Mouse (Mus musculus) embryonic facial prominence, embryonic 14.5 days (tissue): ENCODE results near the gene Bri3bp. TPM values are rescaled to one million over a fixed set of nuclear protein-coding genes. Genes with fewer than 3 reads are reported as not detected.
A peak's percentile ranks its signal among the peaks of the same experiment; 100 is the strongest.

Source experiments
- ATAC-seq: fragments of 200-750 bp; cut with Nextera tagmentation; 2 replicates; pipeline ENCODE4 v1.8.0; 2017; ENCODE audit warnings: low read depth, moderate number of reproducible peaks, moderate TSS enrichment
- DNase-seq: peaks from one replicate; pipeline ENCODE4 v3.0.0-alpha.2; 2015; ENCODE audit warnings: low spot score
- H3K27ac ChIP-seq: fragments of 300-500 bp; sonication (generic); replicated peaks from 2 replicates; pipeline ENCODE4 v1.5.1; 2014; ENCODE audit warnings: low read depth, mild to moderate bottlenecking, low read length, moderate library complexity
- H3K27me3 ChIP-seq: fragments of 300-500 bp; sonication (generic); replicated peaks from 2 replicates; pipeline ENCODE4 v1.6.1; 2014; ENCODE audit warnings: low read length; ENCODE audit not compliant: control insufficient read depth, insufficient read depth
- H3K36me3 ChIP-seq: fragments of 300-500 bp; sonication (generic); 2 replicates; pipeline ENCODE4 v1.6.1; 2014; ENCODE audit warnings: low read length, mixed read lengths; ENCODE audit not compliant: control insufficient read depth, insufficient read depth
- H3K4me1 ChIP-seq: fragments of 300-500 bp; sonication (generic); 2 replicates; pipeline ENCODE4 v1.6.1; 2014; ENCODE audit warnings: antibody characterized with exemption, low read length; ENCODE audit not compliant: control insufficient read depth, insufficient read depth
- H3K4me2 ChIP-seq: fragments of 300-500 bp; sonication (generic); 2 replicates; pipeline ENCODE4 v1.6.1; 2014; ENCODE audit warnings: low read depth, mild to moderate bottlenecking, low read length, moderate library complexity, mixed read lengths
- H3K4me3 ChIP-seq: fragments of 300-500 bp; sonication (generic); 2 replicates; pipeline ENCODE4 v1.5.1; 2014; ENCODE audit warnings: low read depth, mild to moderate bottlenecking, low read length
- H3K9ac ChIP-seq: fragments of 300-500 bp; sonication (generic); 2 replicates; pipeline ENCODE4 v1.6.1; 2014; ENCODE audit warnings: low read depth, mild to moderate bottlenecking, low read length, moderate library complexity, mixed read lengths
- H3K9me3 ChIP-seq: fragments of 300-500 bp; sonication (generic); 2 replicates; pipeline ENCODE4 v1.6.1; 2016; ENCODE audit warnings: low read length; ENCODE audit not compliant: control insufficient read depth
- WGBS: fragments of 180-500 bp; shearing (Covaris S2); extraction: QIAGEN DNeasy Blood & Tissue Kit; methylation state at CpG from one replicate; pipeline ENCODE4 v1.1.7; 2014; 5-methylcytosine and 5-hydroxymethylcytosine counted together
- microRNA-seq: library from miRNA; unstranded; fragments of <30 nt; microRNA quantifications from one replicate; pipeline ENCODE4, GENCODE M21; 2016; ENCODE audit warnings: borderline number of aligned reads
- polyA plus RNA-seq: library from polyadenylated mRNA; unstranded; fragments of >200 nt; fragmentation: Nextera tagmentation; extraction: Ambion mirVana; gene quantifications from 2 replicates; pipeline ENCODE4 v1.2.1, GENCODE M21; 2014

The Bri3bp gene
- polyA plus RNA-seq, 1 experiment from 2014 or later = 28.8 TPM

DNA sequence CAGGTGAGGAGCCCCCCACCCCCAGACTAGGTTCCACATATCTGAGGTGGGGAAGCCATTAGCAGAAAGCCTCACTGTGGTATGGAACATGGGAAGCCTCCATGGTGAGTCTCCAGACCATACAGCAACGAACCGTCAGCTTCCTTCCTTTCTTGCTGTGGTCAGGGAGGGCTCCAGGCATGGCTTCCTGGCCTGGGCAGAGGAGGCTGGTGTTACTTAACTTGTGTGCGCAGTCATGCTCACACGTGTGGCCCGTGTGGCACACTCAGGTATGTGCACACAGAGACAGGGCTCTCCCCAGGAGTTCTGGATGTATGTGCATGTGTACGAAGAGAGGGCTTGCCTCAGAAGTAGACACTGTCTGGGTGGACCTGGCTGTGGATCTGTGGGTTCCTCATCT, 62.3 kb downstream of the Bri3bp start:
- peaks cover 31% of the 10 kb centered on the region for H3K36me3 ChIP-seq
- no peaks in the 10 kb centered on the region for H3K27me3 ChIP-seq
- H3K9me3 ChIP-seq = no peaks in the 10 kb centered on the region
- no peak overlapping the region for H3K9ac ChIP-seq
- H3K4me2 ChIP-seq = no peak overlapping the region
- H3K4me1 ChIP-seq = no peaks in the 10 kb centered on the region
- ATAC-seq (no peak), DNase-seq (no peak)
- H3K4me3 ChIP-seq = no peak overlapping the region
- no peak overlapping the region for H3K27ac ChIP-seq
- 93% methylated on average over 6 of the region's 6 CpGs for WGBS

DNA sequence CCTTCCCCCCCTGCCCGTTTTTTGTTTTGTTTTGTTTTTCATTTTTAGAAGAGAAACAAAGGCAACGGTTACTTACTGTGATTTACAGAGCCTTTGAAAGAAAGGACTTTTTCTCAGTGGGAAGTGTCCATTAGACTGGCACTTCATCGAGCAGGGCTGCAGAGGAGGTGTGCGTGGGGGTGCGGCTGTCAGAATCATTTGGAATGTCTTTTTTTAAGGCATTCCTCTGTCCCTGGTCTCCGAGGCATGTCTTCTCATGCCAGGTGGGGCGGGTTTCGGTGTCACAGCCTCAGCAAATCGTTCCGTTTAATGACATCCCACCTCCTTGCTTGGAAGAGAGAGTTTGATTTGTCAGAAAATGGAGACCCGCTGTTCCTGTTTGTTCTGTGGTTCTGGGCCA, 63.3 kb downstream of the Bri3bp start:
- ATAC-seq (no peak), DNase-seq (peak; percentile 36)
- Histone ChIP-seq H3K9me3 (no peaks in the 10 kb centered on the region), H3K4me1 (no peaks in the 10 kb centered on the region), H3K9ac (no peak overlapping the region), H3K27me3 (no peaks in the 10 kb centered on the region), H3K36me3 (peaks cover 42% of the 10 kb centered on the region), H3K27ac (no peak overlapping the region), H3K4me2 (no peak overlapping the region), H3K4me3 (no peak overlapping the region)
- WGBS = 63% methylated on average over 11 of the region's 11 CpGs

DNA sequence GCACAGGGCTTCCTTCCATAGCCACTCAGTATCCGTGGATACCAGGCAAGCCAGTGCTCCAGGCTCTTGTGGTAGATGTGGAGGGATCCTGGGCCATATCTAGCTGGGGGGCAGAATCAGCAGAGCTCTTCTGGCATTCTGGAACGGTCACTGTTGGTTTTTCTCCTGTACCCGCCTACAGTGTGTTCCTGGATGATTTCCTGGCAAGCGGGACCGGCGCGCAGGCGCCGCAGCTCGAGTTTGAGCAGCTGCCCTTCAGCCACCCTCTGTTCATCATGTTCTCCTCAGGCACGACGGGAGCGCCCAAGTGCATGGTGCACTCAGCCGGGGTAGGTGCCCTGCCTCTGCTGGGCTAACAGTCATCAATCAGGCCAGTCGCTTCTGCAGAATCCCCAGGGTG, 64.6 kb downstream of the Bri3bp start:
- Histone ChIP-seq H3K36me3 (peaks cover 47% of the 10 kb centered on the region), H3K4me1 (no peaks in the 10 kb centered on the region), H3K9ac (no peak overlapping the region), H3K27ac (no peak overlapping the region), H3K4me2 (no peak overlapping the region), H3K9me3 (no peaks in the 10 kb centered on the region), H3K4me3 (no peak overlapping the region), H3K27me3 (no peaks in the 10 kb centered on the region)
- no peak for DNase-seq
- 84% methylated on average over 15 of the region's 15 CpGs for WGBS
- ATAC-seq = no peak

DNA sequence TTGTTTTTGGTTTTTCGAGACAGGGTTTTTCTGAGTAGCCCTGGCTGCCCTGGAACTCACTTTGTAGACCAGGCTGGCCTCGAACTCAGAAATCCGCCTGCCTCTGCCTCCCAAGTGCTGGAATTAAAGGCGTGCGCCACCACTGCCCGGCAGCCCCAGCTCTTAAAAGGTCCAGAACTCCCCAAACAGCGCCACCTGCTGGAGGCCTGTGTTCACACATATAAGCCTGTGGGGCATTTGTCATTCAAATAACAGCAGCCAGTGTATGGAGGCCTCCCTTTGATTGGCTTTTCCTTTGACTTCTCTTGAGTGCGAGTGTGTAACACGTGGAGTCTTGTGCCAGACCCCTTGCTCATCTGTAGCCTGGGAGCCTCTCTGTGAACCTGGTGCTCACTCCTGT, 66.2 kb downstream of the Bri3bp start:
- H3K4me3 ChIP-seq = no peak overlapping the region
- ATAC-seq (no peak), DNase-seq (no peak)
- 90% methylated on average over 9 of the region's 9 CpGs for WGBS
- H3K4me2 ChIP-seq = no peak overlapping the region
- H3K27ac ChIP-seq = no peak overlapping the region
- H3K9ac ChIP-seq = no peak overlapping the region
- peaks cover 62% of the 10 kb centered on the region for H3K36me3 ChIP-seq
- H3K27me3 ChIP-seq = no peaks in the 10 kb centered on the region
- H3K9me3 ChIP-seq = no peaks in the 10 kb centered on the region
- H3K4me1 ChIP-seq = no peaks in the 10 kb centered on the region

DNA sequence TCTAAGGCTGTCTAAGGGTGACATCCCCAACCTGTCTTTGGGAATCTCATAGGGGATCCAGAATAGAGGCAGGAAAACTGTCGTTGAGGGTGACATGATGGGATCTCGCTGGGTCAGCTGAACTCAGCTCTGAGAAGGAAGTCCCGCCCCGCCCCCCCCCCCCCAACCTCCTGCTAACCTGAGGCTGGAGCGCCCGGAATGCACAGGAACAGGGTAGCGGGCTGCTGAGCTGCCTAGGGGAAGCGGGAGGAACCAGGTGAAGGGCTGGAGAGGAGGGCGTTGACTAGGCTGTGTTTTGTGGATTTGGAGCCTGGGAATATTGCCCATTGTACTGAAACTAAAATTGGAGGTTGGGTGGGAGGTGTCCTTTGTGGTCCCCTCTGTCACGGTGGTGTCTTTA, 66.6 kb downstream of the Bri3bp start:
- ATAC-seq (no peak), DNase-seq (no peak)
- Histone ChIP-seq H3K9ac (no peak overlapping the region), H3K9me3 (no peaks in the 10 kb centered on the region), H3K4me2 (no peak overlapping the region), H3K27me3 (no peaks in the 10 kb centered on the region), H3K36me3 (peaks cover 66% of the 10 kb centered on the region), H3K4me3 (no peak overlapping the region), H3K27ac (no peak overlapping the region), H3K4me1 (no peaks in the 10 kb centered on the region)
- 96% methylated on average over 10 of the region's 10 CpGs for WGBS

DNA sequence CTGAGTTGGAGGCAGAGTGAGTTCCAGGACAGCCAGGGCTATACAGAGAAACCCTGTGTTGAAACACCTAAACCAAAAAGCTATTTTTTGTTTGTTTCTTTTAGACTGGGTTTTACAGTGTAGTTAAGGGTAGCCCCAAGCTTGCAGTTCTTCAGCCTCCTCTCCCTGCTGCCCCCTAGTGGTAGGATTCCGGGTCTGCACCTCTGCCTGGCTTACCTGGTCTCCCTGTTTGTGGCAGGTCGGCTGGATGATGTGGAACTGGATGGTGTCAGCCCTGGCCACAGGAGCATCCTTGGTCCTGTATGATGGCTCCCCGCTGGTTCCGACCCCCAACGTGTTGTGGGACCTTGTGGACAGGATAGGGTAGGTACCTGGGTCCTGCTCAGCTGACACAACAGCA, 68.2 kb downstream of the Bri3bp start:
- Histone ChIP-seq H3K4me1 (no peaks in the 10 kb centered on the region), H3K36me3 (peaks cover 67% of the 10 kb centered on the region), H3K9me3 (no peaks in the 10 kb centered on the region), H3K4me3 (no peak overlapping the region), H3K4me2 (no peak overlapping the region), H3K27me3 (no peaks in the 10 kb centered on the region), H3K9ac (no peak overlapping the region), H3K27ac (no peak overlapping the region)
- DNase-seq (peak; percentile 22), ATAC-seq (no peak)
- 47% methylated on average over 5 of the region's 5 CpGs for WGBS

Small RNA genes lying within 50 kb of the gene (microRNA-seq; reads per million reads assigned to microRNA genes)
- gene Gm27551 = not detected

Other genes starting within 250 kb of the Bri3bp start
- 44.4 and 47.9 TPM in 2 replicates for gene Scarb1, start 100.5 kb upstream of the Bri3bp start, polyA plus RNA-seq
- gene Gm10382, start 52.2 kb upstream of the Bri3bp start, polyA plus RNA-seq = 0.24 TPM in 1 of 2 replicates, not detected in the other
- gene Ubc, start 51.4 kb upstream of the Bri3bp start, polyA plus RNA-seq = 879 and 1,077 TPM in 2 replicates
- 4.8 and 5.4 TPM in 2 replicates for gene Dhx37, start 7.4 kb upstream of the Bri3bp start, polyA plus RNA-seq
- gene Aacs, start 34.2 kb downstream of the Bri3bp start, polyA plus RNA-seq = 37.7 and 39.8 TPM in 2 replicates
- gene Tmem132b, start 90.2 kb downstream of the Bri3bp start, polyA plus RNA-seq = 0.31 and 0.38 TPM in 2 replicates